Mouse (Mus musculus): ENCODE results near the gene Pla2g2c. TPM values are rescaled to one million over a fixed set of nuclear protein-coding genes. Genes with fewer than 3 reads are reported as not detected.
A peak's percentile ranks its signal among the peaks of the same experiment; 100 is the strongest.

Gene Pla2g2c
- total RNA-seq, 2 experiments from 2014 or later, result 0.21 TPM; not detected in 1

- DNase-seq (ENCODE audit: extremely low spot score in 1 of 2, low spot score in 1 of 2), result peak; percentile 44 to 69
Measured at GRCm38 (mm10) chr4:138793276-138793675, 68.7 kb downstream of the Pla2g2c start.

GRCm38 (mm10) chr4:138794344-138794743 is 69.8 kb downstream of the Pla2g2c start:
- no peak for DNase-seq (ENCODE audit: extremely low spot score in 1 of 2, low spot score in 1 of 2)

Other genes with a start within 250 kb of the Pla2g2c start
- gene Vwa5b1, start 88.9 kb upstream of the Pla2g2c start, total RNA-seq (2021), result 1 to 10 TPM; 1.0 TPM
- 1 to 10 TPM; 1.3 to 1.6 TPM for gene Ubxn10, start 12.4 kb downstream of the Pla2g2c start, total RNA-seq (2021)
- gene Pla2g2f, start 32.8 kb downstream of the Pla2g2c start, total RNA-seq (2021), result 1 to 10 TPM; 1.5 to 1.6 TPM
- under 1 TPM; 0.28 to 0.54 TPM for gene Pla2g2d, start 50.9 kb downstream of the Pla2g2c start, total RNA-seq (2021)
- gene Pla2g5, start 138.7 kb downstream of the Pla2g2c start, total RNA-seq (2021), result 1 to 10 TPM in 1 of 2 experiments, under 1 TPM in 1; 0.76 to 1.1 TPM
- gene Gm13030, start 149.2 kb downstream of the Pla2g2c start, total RNA-seq (2021), result not detected
- not detected for gene Pla2g2e, start 153.2 kb downstream of the Pla2g2c start, total RNA-seq (2021)
- gene Otud3, start 189.2 kb downstream of the Pla2g2c start, total RNA-seq (2021), result 10 to 100 TPM in 1 of 2 experiments, 1 to 10 TPM in 1; 9.3 to 13.2 TPM
- gene Rnf186, start 242.3 kb downstream of the Pla2g2c start, total RNA-seq (2021), result not detected
- 1 to 10 TPM; 2.8 to 3.5 TPM for gene Tmco4, start 248.1 kb downstream of the Pla2g2c start, total RNA-seq (2021)

All from layer of hippocampus, postnatal 25 days (tissue).